Mouse (Mus musculus) cerebellum, postnatal 4 days (tissue): ENCODE data around the gene Cdca7l.

ENCODE experiments used
- DNase-seq, 2 experiments: peaks; one replicate each; pipeline ENCODE4 v3.0.0; 2022; ENCODE audit warnings: low spot score in 2 of 2, mixed read lengths in 1 of 2

Gene Cdca7l

DNA sequence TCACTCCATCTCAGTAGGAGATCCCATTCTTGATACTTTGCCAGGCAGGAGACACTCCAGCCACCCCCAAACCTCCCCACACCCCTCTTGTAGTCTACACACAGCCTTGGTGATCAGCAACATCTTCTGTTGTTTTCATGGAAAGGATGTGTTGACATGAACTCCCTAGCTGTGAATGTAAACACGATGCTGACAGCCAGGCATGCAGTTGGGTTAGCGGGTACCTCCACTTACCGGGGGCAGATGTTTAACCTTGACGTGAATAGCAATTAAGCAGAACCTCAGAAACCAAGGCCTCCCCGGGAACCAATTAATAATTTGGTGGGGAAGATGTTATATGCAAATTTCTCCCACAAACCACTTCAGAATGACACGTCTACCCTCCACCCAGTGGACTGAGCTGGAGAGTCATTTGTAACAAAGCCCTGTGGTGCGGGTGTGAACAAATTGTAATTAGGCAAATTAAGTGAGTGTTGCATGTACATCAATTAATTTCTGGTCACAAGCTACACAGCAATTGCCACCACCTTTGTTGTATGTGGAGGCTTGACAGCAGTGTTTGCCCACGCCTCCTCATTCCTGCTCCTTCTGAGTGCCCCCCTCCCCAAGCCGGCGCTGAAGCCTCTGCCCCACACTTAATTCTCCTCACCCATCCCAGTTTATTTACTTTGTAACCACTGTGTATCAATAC lies 5.4 kb downstream of the Cdca7l start:
- DNase-seq = no peak

DNA sequence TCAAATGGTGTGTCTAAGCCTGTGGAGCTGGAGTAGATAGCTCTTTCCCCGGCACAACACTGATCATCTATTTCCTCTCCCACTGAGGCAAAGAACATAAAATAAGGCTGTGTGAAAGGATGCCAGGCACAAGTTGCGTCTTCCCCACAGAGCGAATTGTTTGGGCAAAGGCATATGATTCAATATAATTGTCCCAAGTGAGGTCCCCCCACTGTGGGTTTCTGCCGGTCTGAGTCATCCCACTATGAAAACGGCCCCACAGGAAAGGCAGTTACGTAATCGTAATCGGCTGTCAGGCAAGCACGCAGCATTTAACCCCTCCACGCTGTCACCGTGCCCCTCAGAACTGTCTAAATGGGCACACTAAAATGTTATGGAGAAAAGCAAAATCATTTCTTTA lies 6.0 kb downstream of the Cdca7l start:
- DNase-seq = no peak

DNA sequence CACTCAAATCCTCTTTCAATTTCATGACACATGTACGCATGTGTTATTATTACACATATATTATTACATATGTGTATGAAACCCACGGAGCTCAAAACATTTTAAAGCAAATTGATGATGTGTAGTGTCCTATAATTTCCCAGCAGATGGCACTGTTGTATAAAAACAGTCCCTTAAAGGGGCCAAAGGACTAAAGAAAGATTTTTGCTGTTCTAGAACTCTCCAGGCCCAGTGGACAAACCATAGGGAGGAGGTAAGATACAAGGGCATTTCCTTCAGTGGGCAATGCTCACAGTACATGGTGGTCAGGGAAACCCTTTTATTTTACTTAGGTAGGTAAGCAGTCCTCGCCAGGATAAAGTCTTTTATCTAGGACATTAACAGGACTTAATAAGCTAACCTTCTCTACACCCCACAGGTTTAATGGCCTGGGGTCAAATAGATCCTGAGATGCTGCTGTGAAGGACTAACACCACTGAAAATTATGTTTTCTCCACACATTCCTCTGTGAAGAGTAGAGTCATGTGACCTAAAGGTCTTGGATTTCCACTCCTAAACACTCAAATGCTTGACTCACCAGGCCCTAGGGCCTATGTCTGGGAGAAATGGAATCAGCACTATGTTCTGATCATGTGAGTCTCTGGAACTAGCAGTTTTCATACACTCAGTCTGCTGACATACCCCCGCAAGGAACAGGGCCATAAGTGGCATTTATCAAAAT lies 16.2 kb downstream of the Cdca7l start:
- no peak for DNase-seq

DNA sequence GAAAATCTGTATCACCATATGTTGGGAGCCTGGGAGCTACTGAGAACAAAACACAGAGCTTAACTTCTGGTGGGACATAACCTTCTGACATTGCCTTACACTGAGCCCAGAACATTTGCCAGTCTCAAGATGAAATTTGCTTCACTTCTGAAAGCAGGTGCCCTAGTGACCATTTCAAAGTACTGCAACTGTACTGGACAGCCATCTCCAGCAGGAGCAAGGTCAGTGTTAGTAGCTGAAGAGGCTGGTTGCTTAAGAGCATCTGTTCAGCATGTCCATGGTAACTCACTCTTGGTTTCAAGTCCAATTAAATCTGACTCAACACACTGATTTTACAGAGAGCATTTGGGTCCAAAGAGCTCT lies 16.8 kb downstream of the Cdca7l start:
- no peak for DNase-seq

DNA sequence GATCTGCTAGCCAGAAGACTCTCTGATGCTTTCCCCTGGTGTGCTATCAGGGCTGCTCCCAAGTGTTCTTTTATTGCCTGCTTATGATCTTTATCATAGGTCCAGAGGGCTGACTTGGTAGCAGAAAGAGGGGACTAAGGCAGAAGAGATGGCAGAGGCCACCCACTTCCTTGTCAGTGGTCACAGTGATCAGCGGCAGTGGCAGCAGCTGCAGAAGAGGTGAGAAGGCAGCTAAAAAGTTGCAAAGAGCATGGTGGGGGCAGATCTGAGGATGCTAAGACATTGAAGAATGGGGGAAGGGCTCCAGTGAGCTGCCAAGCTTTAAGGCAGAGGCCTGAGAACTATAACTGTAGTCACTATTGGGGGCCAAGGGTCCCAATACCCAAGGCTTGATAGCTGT lies 17.3 kb downstream of the Cdca7l start:
- DNase-seq = no peak

DNA sequence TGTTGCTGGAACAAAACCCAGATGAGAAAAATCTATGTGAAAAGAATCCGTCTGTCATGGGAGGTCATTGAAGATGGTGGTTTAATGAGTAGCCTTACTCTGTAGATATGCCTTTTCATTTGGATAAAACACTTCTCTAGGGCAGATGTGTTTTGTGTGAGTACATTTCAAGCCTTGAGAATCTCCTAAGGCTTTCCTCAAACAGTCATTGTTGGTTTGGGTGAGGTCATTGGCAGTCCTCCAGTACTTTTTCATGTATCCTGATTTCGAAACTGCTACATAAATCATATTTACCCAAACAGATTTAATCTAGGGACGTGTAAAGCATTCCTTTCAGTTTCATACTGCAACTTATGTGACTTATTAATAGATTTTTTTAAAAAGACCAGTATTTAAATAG lies 24.3 kb downstream of the Cdca7l start:
- no peak for DNase-seq

DNA sequence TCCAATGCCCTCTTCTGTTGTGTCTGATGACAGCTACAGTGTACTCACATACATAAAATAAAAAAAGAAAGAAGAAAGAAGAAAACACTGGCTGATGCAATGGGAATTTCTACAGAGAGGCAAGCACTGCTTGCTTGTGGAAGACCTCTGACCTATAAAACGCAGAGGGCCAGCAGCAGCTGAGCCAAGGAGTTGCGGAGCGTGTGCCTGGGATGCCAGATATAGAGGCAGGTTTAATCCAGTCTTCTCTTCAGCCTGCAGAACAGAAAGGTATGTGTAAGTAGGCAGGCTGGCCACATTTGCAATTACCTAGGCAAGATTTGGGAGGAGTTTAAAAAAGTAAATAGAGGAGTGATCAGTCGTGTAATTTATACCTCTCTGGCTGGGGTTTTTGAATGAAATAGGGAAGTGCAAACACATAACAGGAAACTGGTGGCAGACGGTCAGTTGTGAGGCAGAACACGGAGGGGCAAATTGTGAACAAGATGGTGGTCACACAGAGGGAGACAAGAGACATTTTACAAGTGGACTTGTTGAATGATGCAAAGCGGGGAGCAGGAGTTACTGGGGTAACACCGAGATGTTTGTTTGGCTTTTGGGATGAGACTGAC lies 27.4 kb downstream of the Cdca7l start:
- no peak for DNase-seq

DNA sequence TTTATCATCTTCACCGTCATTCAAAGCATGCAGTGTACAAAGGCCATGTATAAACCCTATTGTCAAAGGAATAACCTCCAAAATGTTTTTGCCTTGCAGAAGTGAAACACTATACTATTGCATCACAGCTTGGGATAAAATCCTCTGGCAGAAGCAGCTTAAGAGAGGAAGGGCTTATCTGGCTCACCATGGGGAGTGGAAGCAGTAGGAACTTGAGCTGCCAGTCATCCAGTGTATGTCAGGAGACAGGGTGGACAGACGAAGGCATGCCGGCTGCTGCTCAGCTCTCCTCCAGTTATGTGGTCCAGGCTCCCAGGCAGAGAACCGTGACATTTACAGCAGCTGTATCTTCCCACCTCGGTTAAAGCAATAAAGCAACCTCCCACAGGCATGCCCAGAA lies 28.1 kb downstream of the Cdca7l start:
- DNase-seq = no peak

DNA sequence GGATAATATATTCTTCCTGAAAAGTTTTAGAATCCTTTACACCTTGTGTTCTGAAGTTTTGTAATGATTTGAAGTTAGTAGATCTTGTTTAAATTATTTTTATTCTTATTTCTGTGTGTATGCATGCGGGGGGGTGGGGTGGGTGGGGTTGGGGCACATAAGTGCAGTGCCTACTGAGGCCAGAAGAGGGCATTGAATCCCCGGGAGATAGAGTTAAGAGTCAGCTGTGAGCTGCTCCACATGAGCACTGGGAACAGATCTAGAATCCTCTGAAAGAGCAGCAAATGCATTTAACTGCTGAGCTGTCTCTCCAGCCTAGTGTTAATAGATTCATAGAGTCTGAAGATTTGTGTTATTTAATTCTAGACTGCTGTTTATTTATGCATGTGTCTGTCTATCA lies 30.6 kb downstream of the Cdca7l start:
- DNase-seq = no peak

DNA sequence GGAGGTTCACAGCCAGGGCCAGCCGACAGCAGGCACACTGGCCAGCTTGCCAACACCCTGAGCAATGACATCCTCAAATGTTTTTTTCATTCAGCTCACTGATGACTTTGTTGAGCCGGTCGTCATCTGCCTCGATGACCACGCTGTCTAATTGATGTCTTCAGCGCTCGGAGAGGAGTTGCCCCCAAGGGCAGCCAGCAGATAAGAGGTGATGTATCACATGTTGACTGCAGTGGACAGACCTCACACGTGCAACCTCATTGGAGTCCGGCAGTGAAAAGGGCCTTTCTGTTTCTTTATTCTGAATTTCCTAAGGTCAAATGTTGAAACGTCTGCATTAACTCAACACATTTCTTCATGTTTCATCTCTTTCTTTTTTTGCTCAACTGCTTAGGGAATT lies 31.3 kb downstream of the Cdca7l start:
- no peak for DNase-seq

DNA sequence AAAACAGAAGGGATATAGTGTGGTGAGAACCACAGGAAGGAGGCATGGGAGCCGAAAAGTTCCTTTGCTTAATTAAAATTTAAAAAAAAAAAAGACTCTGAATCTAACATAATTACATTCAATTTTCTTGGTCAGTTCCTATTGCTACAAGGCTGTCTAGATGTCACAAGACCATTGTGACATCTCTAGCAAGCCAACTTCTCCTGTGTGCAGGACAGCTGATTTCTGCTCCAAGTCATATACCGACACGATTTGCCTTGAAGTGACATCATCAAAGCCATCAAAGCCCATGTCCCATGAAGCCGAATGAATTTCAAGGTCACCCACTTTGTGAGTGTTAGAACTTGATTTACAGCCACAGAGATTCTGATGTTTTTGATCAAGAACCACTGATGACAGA lies 33.3 kb downstream of the Cdca7l start:
- DNase-seq = no peak

DNA sequence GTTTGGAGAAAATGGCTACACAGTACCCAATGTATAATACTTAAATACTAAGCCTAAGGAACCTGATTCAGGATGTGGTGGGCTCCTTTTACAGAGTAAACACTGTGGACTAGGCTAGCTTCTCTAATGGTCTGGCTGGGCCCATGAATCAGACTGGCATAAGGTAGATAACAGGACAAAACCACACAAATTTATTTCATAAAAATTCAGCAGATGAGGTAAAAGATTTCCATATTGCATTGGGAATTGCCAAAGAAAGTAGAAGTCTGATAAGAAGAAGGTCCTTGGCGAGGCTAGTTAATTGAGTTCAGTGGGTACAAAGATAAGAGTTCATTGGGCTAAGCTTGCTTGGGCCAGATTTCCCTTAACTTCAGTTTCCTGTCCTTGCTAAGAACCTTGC lies 36.6 kb downstream of the Cdca7l start:
- DNase-seq = no peak

DNA sequence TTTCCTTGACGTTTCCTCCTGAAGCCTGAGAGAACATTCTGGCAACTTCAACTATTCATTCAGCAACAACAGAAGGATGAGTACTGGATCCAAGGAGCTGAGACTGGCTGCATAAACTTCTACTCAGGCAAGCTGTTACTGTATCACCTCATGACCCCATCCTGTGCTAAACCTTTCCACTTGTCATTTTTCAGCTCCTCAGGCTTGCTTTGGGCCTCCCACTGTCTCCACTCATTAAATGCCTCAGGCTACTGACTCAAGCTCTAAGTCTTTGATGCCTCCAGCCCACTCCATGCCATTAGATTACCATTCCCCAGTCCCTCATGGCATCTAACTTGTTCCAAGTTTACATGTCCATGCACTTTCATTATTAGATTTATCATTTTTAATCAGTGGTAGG lies 38.6 kb downstream of the Cdca7l start:
- DNase-seq = no peak

DNA sequence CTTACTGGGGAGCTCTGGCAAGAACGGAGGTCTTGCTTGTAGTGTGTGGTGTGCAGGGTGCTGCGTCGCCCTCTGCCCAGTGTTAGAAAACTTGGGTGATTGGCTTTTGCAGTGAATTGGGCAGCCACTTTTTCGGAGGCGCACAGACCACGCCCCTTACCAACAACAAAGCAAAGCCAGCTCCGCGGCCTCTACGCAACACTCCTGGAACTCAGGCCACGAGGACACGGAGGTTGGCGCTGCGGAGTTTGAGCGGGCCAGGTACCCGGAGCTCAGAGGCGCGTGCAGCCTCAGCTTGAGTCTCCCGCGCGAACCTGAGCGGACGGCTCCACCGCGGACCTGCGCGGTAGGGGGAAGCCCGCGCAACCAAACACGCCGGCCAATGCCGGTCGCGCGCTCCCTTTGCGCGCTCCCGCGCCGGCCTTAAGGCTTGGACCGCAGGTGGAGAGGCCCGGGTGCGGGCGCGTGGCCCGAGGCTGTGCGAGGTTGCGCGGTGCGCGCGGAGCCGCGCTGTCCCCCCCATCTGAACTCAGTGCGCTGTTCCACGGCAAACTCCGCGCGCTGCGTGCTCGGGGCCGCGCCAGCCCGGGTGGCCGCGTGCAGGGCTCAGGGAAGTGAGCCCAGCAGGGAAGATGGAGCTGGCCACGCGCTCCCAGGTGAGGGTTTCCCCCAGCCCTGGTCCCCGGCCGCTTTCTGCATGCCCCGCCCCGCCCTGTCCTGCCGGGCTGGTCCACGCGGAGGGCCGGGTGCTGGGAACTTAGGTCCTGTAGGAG lies 39.4 kb downstream of the Cdca7l start:
- peak; percentile 25 to 62 for DNase-seq

DNA sequence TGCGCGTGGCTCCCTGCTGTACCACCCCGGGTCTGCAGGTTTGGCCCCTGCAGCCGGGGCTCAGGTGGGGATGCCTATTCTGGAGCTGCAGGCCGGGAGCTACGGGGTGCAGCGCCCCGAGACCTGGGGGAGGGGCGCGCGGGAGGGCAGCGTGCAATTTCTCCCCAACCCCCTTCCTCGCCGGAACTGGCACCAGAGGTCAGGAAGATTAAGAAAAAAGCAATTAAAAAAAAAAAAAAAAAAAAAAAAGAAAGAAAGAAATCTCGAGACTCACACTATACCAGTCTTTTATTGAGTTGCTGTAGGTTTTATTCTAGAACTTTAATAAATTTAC lies 40.0 kb downstream of the Cdca7l start:
- no peak for DNase-seq

DNA sequence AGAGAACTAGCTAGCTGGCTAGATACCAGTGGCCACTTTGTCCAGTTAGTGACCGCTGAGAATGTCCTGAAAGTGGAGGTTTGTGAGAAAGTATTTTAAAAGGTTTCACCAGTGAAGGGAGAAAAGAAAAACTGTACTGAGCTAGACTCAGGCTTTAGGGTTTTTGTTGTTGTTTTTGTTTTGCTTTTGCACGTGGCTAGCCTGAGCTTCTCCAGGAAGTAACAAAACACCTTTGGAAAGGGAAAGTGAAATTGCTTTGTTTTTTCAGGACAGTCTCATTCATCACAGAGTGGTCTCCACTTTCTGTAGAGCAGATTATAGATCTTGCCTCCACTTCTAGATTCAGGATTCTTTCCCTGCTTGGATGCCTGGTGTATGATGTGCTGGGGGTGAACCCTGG lies 40.8 kb downstream of the Cdca7l start:
- DNase-seq = no peak

DNA sequence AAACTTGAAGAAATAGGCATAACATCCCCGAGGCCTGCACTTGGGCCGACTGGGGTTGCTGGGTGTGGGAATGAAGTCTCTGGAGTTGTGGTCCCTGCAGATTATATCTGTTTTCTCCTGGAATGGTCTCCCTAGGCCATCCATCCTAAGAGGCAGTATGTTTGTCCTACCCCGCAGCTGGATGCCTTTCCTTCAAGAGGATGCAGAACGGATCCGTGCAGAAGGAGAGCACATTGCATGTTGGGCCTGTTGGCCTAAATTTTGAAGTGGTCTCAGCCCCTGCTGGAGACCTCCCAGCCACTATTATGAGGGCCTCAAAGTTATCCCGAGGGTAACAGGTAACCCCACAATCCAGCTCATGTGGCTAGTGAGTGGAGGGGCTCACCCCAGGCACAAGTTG lies 44.5 kb downstream of the Cdca7l start:
- no peak for DNase-seq

DNA sequence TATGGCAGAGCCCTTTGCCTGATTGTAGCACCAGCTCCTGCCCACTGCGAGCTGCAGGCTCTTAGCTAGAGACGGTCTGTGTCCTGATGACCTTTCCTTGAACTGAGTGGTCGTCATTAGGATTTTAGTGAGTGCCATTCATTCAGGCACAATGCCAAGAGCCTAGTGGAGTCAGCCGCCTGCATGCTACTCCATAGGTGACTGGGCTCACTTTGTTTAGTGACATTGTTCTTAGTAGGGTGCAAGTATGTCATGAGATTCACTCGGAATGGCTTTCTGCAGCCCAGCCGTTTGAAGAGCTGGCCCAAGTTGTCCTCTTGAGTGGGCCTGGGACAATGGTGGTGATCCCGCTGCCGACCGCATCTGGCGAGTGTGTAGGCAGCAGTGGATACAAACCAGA lies 46.4 kb downstream of the Cdca7l start:
- DNase-seq = no peak

DNA sequence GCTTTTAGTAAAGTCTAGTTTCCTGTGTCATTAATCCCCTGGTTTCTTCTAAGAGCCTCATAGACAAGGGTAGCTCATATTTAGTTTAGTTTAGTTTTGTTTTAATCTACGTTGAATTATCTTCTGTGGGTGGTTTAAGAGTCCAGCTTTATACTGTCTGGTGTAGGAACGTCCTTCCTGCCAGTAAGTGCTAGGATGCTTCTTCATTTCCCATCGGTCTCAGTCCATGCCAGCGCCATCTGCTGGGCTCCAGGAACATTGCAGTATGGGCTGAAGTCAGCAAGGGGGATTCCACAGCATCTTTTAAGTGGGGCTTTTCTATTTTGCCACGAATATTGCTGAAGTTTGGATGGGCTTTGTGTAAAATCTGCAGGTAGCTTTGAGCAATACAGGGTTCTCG lies 49.2 kb downstream of the Cdca7l start:
- peak; percentile 55 to 63 for DNase-seq

DNA sequence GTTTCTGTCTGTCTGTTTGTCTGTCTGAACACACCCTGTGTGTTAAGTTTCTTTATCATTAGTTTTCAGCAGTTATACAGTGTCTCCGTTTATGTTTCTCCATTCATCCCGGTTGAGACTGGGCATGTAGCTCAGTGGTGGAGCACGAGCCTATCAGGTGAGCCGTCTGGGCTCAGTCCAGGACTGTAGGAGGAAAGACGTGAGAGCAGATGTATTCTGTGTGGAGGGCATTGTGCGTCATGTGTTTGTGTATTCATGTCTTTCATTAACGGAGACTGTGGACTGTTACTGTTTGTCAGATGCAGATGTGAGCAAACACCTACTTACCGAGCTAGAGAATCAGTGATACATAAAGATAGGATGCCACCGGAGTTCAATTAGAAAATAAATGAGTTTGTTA lies 52.9 kb downstream of the Cdca7l start:
- no peak for DNase-seq

DNA sequence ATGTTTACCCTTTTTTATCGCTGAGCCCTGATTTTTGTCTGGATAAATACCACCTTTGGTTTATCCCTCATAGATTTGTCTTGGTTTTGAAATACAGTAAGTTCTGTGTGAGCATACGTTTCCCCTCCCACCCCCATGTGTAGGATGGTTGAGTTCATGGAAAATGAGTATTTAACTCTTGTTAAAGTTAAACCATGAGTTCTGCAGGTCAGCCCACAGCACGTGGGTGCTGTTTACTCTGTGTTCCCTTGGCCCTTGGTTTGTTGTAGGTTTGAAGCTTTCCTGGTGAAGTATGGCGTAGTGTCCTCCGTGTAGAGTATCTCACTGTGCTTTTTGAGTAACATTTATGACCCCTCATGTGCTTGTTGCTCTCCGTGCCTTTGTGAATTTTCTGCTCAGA lies 53.8 kb downstream of the Cdca7l start:
- no peak for DNase-seq

DNA sequence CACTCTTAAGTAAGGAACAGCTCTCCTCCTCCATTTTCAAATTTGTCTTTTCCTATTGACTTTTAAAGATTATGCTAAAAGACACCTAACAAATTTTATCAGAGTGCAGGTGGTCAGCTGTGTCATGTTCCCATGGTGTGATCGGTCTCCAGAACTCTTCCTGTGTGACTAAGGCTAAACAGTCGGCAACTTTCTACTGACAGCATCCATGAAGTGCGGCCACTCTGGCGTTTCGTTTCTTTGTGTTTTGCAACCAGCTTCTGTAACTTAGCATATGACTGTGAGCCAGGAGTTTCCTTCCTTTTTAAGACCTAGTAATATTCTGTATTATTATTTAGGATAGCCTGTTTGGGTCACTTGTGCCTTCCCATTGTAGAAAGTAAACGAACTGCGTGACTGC lies 56.8 kb downstream of the Cdca7l start:
- DNase-seq = no peak

DNA sequence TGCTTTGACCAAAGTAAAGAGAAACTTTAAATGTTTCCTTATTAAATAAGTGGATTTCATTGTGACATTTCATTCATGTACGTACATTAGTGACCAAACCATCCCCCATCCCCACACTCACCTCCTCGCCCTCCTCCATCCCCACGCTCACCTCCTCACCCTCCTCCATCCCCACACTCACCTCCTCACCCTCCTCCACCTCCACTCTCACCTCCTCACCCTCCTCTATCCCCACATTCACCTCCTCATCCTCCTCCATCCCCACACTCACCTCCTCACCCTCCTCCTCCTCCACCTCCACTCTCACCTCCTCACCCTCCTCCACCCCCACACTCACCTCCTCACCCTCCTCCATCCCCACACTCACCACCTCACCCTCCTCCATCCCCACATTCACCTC lies 57.2 kb downstream of the Cdca7l start:
- DNase-seq = no peak
